Mouse (Mus musculus) Patski (cell line): Measurements from ENCODE around the gene Xcr1. TPM values are rescaled to one million over a fixed set of nuclear protein-coding genes. Genes with fewer than 3 reads are reported as not detected.
A peak's percentile ranks its signal among the peaks of the same experiment; 100 is the strongest.

Experiments
- ATAC-seq: fragments of 100-300 bp; one replicate; pipeline ENCODE4 v1.8.0; 2021
- CTCF ChIA-PET: fragments of 350-600 bp; sonication (Branson Sonifier 250); formaldehyde crosslinking; loops from one replicate; lab custom pipeline; 2022; ENCODE audit warnings: inconsistent platforms; lab: Charles Lee
- POLR2A ChIA-PET: fragments of 350-600 bp; sonication (Branson Sonifier 250); formaldehyde crosslinking; loops from one replicate; lab custom pipeline; 2022; ENCODE audit warnings: antibody characterized with exemption, inconsistent platforms; lab: Charles Lee
- DNase-seq: peaks from one replicate; pipeline ENCODE4 v3.0.0-alpha.2; 2011; ENCODE audit warnings: low read depth, low spot score
- H3K27me3 ChIP-seq: fragments of 371-371 bp; one replicate; pipeline ENCODE4 v1.5.1; 2021
- CTCF ChIP-seq: fragments of 100-300 bp; IDR thresholded peaks from one replicate; pipeline ENCODE4 v1.5.1; 2021
- in situ Hi-C: fragments of 300-500 bp; cut with MboI; formaldehyde crosslinking; loops from 3 replicates; pipeline ENCODE4 v1.11.1; 2018; ENCODE audit warnings: low pct_unique_long_range_greater_than_20kb, mixed read lengths
- polyA plus RNA-seq: library from polyadenylated mRNA; unstranded; gene quantifications from one replicate; pipeline ENCODE4 v1.2.3, GENCODE M21; 2021

The Xcr1 gene
- 0.12 TPM for polyA plus RNA-seq

GRCm38 (mm10) chr9:123861929-123862328, at the start of gene Xcr1:
TSS of gene Xcr1 (minus strand) at chr9:123862029.
- peaks cover 6% of the 10 kb centered on the region for H3K27me3 ChIP-seq
- TF ChIP-seq CTCF = no peak
- ATAC-seq (no peak), DNase-seq (no peak)
- in situ Hi-C loops = no loop called here
- ChIA-PET CTCF (no interaction called here), POLR2A (no interaction called here)

DNA sequence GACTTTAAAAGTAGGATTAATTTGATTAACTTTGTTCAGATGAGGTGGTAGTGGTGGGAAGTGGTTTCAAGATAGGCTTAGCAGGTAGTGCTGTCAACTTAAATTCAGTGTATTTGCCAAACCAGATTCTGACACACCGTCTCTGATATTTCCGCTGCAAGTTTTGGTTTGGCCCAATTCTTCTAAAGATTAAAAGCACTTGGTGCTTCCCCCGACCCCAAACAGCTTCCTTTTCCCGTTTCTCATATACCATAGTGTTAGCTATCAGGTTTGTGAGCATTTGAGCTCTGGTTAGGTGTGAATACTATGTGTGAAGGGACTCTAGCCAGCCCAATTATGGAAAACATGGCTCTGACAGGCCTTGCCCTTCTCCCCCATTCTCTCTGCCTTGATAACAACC, 10.2 kb upstream of the Xcr1 start:
- ChIA-PET POLR2A (no interaction called here), CTCF (interaction anchor here (1.2 kb wide), 1 partner anchor 256 kb away, joined by 3 read pairs; no protein-coding TSS in a partner anchor)
- no peak for ATAC-seq
- in situ Hi-C loops = no loop called here
- no peak for TF ChIP-seq CTCF
- no peaks in the 10 kb centered on the region for H3K27me3 ChIP-seq
- DNase-seq = no peak

DNA sequence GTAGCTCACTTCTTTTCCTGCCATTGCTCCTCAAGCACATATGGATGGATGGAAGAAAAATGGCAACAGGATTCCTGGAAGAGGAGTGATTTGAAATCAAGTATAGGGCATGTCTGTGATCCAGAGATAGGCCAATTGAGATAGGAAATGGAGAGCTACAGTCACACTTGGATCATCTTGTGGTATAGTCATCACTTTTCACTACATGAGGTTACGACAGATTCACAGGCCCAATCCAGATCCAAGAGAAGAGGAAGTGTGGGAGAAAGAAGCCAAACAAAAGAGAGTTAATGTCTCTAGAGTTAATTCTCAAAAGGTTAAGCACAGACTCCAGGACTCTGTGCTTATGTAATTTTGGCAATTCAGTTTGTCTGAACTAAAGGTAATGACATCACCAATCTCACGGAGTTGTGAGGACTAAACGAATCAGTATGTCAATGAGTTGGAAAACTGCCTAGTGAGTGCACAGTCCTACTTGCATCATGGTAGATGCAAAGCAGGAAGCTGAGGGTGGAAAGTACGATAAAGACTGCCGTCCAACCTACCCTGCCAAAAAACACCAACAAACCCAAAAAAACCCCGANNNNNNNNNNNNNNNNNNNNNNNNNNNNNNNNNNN, 7.4 kb upstream of the Xcr1 start:
- no peak for TF ChIP-seq CTCF
- DNase-seq = no peak
- ATAC-seq = no peak
- ChIA-PET POLR2A (no interaction called here), CTCF (no interaction called here)
- in situ Hi-C loops = no loop called here
- H3K27me3 ChIP-seq = no peaks in the 10 kb centered on the region

- no peak for DNase-seq
- TF ChIP-seq CTCF = no peak
- in situ Hi-C loops = no loop called here
- ATAC-seq = no peak
- ChIA-PET POLR2A (no interaction called here), CTCF (no interaction called here)
- H3K27me3 ChIP-seq = peaks cover 6% of the 10 kb centered on the region
Measured at GRCm38 (mm10) chr9:123863641-123864040, 1.8 kb upstream of the Xcr1 start.

DNA sequence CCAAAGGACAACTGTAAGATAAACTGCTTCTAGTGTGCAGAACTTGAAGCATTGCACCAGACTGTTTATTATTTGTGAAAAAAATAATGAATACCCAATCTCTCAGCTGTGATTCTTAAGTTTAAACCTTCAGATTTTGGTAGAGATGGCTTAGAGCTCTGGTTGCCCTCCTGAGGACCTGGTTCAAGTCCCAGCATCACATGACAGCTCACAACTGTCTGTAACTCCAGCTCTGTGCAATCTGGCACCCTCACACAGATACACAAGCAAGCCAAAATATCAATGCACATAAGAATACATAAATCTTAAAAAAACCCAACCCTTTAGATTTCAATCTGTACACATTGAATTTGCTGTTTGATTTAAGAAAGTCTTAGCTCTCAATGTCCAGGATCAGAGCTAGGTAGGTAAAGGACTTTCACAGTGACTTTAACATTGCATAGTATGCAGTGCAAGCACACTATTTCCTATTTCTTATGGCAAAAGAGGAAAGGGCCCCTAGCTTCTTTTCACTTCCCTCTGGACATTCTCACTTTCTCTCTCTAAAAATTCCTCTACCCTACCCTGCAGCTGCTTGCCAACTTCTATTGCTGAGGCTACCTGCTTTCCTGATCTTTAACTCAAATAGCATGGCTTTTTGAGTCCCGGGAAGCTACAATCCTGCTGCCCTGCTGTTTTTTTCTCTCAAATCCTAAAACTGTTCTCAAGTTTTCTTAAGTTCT, 1.2 kb upstream of the Xcr1 start:
- ChIA-PET CTCF (no interaction called here), POLR2A (no interaction called here)
- ATAC-seq (no peak), DNase-seq (no peak)
- in situ Hi-C loops = no loop called here
- peaks cover 6% of the 10 kb centered on the region for H3K27me3 ChIP-seq
- TF ChIP-seq CTCF = no peak

DNA sequence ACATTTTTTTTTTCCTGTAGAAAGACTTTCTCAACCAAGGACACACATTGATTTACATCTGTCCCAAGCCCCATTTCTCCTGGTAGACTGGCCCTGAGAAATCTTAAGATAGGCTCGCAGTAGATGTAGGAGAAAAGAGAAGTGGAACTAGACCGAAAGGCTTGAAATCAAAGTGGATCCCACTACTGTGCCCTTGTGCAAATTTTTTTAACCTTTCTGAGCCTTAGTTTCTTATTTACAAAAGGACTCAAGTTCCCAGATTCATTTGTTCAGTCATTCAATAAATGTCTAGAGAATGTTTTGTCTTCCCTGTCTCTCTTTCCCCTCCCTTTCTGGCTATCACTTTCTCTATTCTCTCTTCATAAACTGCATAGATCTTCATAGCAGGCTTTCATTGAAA, 5.0 kb downstream of the Xcr1 start:
- in situ Hi-C loops = no loop called here
- ChIA-PET CTCF (no interaction called here), POLR2A (no interaction called here)
- no peak for TF ChIP-seq CTCF
- peaks cover 6% of the 10 kb centered on the region for H3K27me3 ChIP-seq
- DNase-seq (no peak), ATAC-seq (no peak)

- DNase-seq = no peak
- TF ChIP-seq CTCF = no peak
- no peak for ATAC-seq
- POLR2A ChIA-PET = interaction anchor here (0.5 kb wide), 1 partner anchor 423 kb away, joined by 3 read pairs; no protein-coding TSS in a partner anchor
- in situ Hi-C loops = no loop called here
- CTCF ChIA-PET = no interaction called here
- H3K27me3 ChIP-seq = no peaks in the 10 kb centered on the region
Measured at GRCm38 (mm10) chr9:123852449-123853390, 9.1 kb downstream of the Xcr1 start.

GRCm38 (mm10) chr9:123851713-123852448, 9.9 kb downstream of the Xcr1 start, which contains the start of gene Fyco1:
TSS of gene Fyco1 (minus strand) at chr9:123851899.
- ChIA-PET POLR2A (no interaction called here), CTCF (no interaction called here)
- in situ Hi-C loops = no loop called here
- ATAC-seq (peak; percentile 91), DNase-seq (peak; percentile 57)
- no peak for TF ChIP-seq CTCF
- no peaks in the 10 kb centered on the region for H3K27me3 ChIP-seq

DNA sequence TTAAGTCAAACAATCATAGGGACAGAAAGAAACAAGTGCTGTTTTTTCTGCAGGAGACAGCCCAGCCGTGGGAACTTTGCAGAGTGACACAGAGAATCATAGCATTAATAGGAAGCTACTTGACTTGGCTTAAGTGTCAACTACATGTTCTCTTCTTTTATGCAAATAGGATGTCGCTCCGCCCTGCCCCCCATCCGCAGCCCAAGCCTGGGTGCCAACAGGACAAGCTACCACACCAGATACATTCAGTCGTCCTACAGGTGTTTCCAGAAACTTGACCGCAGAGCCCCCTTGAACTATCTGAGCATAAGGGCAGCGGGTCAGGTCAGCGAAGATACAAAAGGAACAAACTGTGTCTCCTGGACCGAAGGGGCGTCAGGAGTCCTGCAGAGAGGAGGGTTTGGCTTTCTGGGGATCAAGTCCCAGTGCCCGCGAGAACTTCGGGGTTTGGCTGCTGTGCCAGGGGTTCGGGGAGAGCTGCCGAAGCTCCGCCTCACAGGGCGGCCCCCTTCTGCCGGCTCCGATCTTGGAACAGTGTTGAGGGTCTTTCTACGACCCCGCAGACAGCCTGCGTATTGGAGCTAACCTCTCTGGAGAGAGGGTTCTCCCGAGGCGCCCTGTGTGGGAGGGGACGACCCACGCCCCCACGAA, 10.6 kb downstream of the Xcr1 start:
- ChIA-PET POLR2A (no interaction called here), CTCF (no interaction called here)
- in situ Hi-C loops = no loop called here
- ATAC-seq (peak; percentile 84), DNase-seq (no peak)
- H3K27me3 ChIP-seq = no peaks in the 10 kb centered on the region
- no peak for TF ChIP-seq CTCF

- POLR2A ChIA-PET = no interaction called here
- ATAC-seq (peak; percentile 8), DNase-seq (no peak)
- no peak for TF ChIP-seq CTCF
- in situ Hi-C loops = no loop called here
- no peaks in the 10 kb centered on the region for H3K27me3 ChIP-seq
- CTCF ChIA-PET = no interaction called here
Measured at GRCm38 (mm10) chr9:123850705-123851061, 11.1 kb downstream of the Xcr1 start.
